8 mouse cellular contexts compared by ENCODE assay signal in genomic region chr11:96910003-96910402, GRCm38 (mm10). TPM values are rescaled to one million over a fixed set of nuclear protein-coding genes. Genes with fewer than 3 reads are reported as not detected.
DNase-seq lines count a peak whose midpoint lies in the region; ATAC-seq and TF ChIP-seq lines count a peak whose summit lies in the region.

No protein-coding gene starts in this region.

- peak; percentile 65 for ATAC-seq in intestine, embryonic 16.5 days
- peak; percentile 79 for ATAC-seq in midbrain, embryonic 13.5 days

- H3K27ac ChIP-seq in testis, adult 2 months (ENCODE audit: control insufficient read depth, insufficient read depth, low read depth, low read length), result no peak overlapping the region
- H3K27ac ChIP-seq in intestine, embryonic 16.5 days (ENCODE audit: low read length), result no peak overlapping the region
- H3K27ac ChIP-seq in midbrain, embryonic 13.5 days, result peak overlapping the region; percentile 40; the same call in 1 of the 2 replicates

- H3K4me2 ChIP-seq in intestine, embryonic 16.5 days (ENCODE audit: low read depth, low read length), result no peak overlapping the region
- H3K4me2 ChIP-seq in midbrain, embryonic 13.5 days (replicated peaks), result no peak overlapping the region

- no peak overlapping the region for H3K4me3 ChIP-seq in testis, adult 2 months (ENCODE audit: control insufficient read depth, low read depth, low read length)
- no peak overlapping the region for H3K4me3 ChIP-seq in intestine, embryonic 16.5 days (ENCODE audit: low read length)
- no peak overlapping the region for H3K4me3 ChIP-seq in midbrain, embryonic 13.5 days (replicated peaks)

- H3K27me3 ChIP-seq in testis, adult 2 months (ENCODE audit: control insufficient read depth, insufficient read depth, low read length), result no peaks in the 10 kb centered on the region
- no peaks in the 10 kb centered on the region for H3K27me3 ChIP-seq in intestine, embryonic 16.5 days (replicated peaks; ENCODE audit: control insufficient read depth, insufficient read depth, low read length)
- H3K27me3 ChIP-seq in midbrain, embryonic 13.5 days, result no peaks in the 10 kb centered on the region

- no peak for DNase-seq in testis, postnatal 14 days (ENCODE audit: low spot score)
- DNase-seq in embryo, embryonic 10.5 days (ENCODE audit: low spot score), result peak; percentile 96
- peak; percentile 81 for DNase-seq in gastrocnemius, postnatal 14 days
- DNase-seq in left cerebral cortex, postnatal 36 days (ENCODE audit: low spot score in 2 of 2), result peak; percentile 76 to 79
- DNase-seq in spleen, adult 18-20 months, result peak; percentile 40 to 61

- 27% methylated on average over 7 of the region's 7 CpGs for WGBS in intestine, embryonic 16.5 days
- 20% methylated on average over 7 of the region's 7 CpGs for WGBS in midbrain, embryonic 13.5 days

- H3K9ac ChIP-seq in intestine, embryonic 16.5 days (ENCODE audit: low read depth, low read length), result no peak overlapping the region
- no peak overlapping the region for H3K9ac ChIP-seq in midbrain, embryonic 13.5 days (replicated peaks)

- H3K4me1 ChIP-seq in testis, adult 2 months (ENCODE audit: control insufficient read depth, insufficient read depth, low read length), result no peaks in the 10 kb centered on the region
- H3K4me1 ChIP-seq in intestine, embryonic 16.5 days (ENCODE audit: control insufficient read depth, insufficient read depth, low read length), result no peaks in the 10 kb centered on the region
- peaks cover 53% of the 10 kb centered on the region for H3K4me1 ChIP-seq in midbrain, embryonic 13.5 days (replicated peaks)

- peaks cover 3% of the 10 kb centered on the region for H3K36me3 ChIP-seq in testis, adult 2 months (ENCODE audit: control insufficient read depth, insufficient read depth, low read length)
- peaks cover 10% of the 10 kb centered on the region; the same call in 1 of the 2 replicates for H3K36me3 ChIP-seq in intestine, embryonic 16.5 days (ENCODE audit: control insufficient read depth, insufficient read depth, low read length)
- peaks cover 42% of the 10 kb centered on the region for H3K36me3 ChIP-seq in midbrain, embryonic 13.5 days

- peak; percentile 59; the same call in 1 of the 2 replicates for TF ChIP-seq CTCF in testis, adult 2 months (IDR thresholded peaks at IDR 0.05; ENCODE audit: control insufficient read depth, insufficient read depth, insufficient replicate concordance, low read depth, low read length)

- no peaks in the 10 kb centered on the region for H3K9me3 ChIP-seq in intestine, embryonic 16.5 days (ENCODE audit: control insufficient read depth, low read length)
- H3K9me3 ChIP-seq in midbrain, embryonic 13.5 days, result no peaks in the 10 kb centered on the region

- TF ChIP-seq POLR2A in testis, adult 2 months (IDR thresholded peaks at IDR 0.05; ENCODE audit: control insufficient read depth, low read depth, low read length), result no peak

- intact Hi-C loops in gastrocnemius, postnatal 14 days (cut with DNase I; ENCODE audit: low total_unique reads), result loop anchor here (5.0 kb wide), 1 partner anchor 117 kb away; the partner anchor contains the start of gene Scrn2
- intact Hi-C loops in left cerebral cortex, postnatal 36 days (cut with DNase I), result no loop called here

RNA-seq across cellular contexts. Expression of gene Cdk5rap3, which starts 6.3 kb away (rescaled TPM):
- polyA plus RNA-seq in testis, adult 2 months (2012; rRNA removed), result 75.0 and 77.8 TPM in 2 replicates
- 10 to 100 TPM; 26.5 to 30.0 TPM for total RNA-seq in gastrocnemius, postnatal 14 days (2021)
- 68.1 and 70.1 TPM in 2 replicates for polyA plus RNA-seq in intestine, embryonic 16.5 days (2015; fragmentation: Nextera tagmentation; extraction: Ambion mirVana)
- 10 to 100 TPM; 30.3 to 31.5 TPM for total RNA-seq in left cerebral cortex, postnatal 36 days (2021)
- 103 and 104 TPM in 2 replicates for polyA plus RNA-seq in midbrain, embryonic 13.5 days (2015; fragmentation: Nextera tagmentation; extraction: Ambion mirVana)

RNA-seq across cellular contexts. Expression of gene Prr15l, which starts 17.9 kb away (rescaled TPM):
- polyA plus RNA-seq in testis, adult 2 months (2012; rRNA removed), result 2.1 and 4.0 TPM in 2 replicates
- not detected for total RNA-seq in gastrocnemius, postnatal 14 days (2021)
- 116 and 121 TPM in 2 replicates for polyA plus RNA-seq in intestine, embryonic 16.5 days (2015; fragmentation: Nextera tagmentation; extraction: Ambion mirVana)
- not detected for total RNA-seq in left cerebral cortex, postnatal 36 days (2021)
- polyA plus RNA-seq in midbrain, embryonic 13.5 days (2015; fragmentation: Nextera tagmentation; extraction: Ambion mirVana), result 0.10 TPM in 1 of 2 replicates, not detected in the other

RNA-seq across cellular contexts. Expression of gene Pnpo, which starts 33.8 kb away (rescaled TPM):
- polyA plus RNA-seq in testis, adult 2 months (2012; rRNA removed), result 3.8 and 5.4 TPM in 2 replicates
- 1 to 10 TPM; 8.5 to 9.5 TPM for total RNA-seq in gastrocnemius, postnatal 14 days (2021)
- 125 and 141 TPM in 2 replicates for polyA plus RNA-seq in intestine, embryonic 16.5 days (2015; fragmentation: Nextera tagmentation; extraction: Ambion mirVana)
- 10 to 100 TPM; 36.1 to 43.1 TPM for total RNA-seq in left cerebral cortex, postnatal 36 days (2021)
- 18.2 and 18.3 TPM in 2 replicates for polyA plus RNA-seq in midbrain, embryonic 13.5 days (2015; fragmentation: Nextera tagmentation; extraction: Ambion mirVana)

Comparison
In these comparisons a context has a peak if more than half of its experiments do, and no peak if none do; other contexts are left out.
1. RNA of gene Prr15l, which starts 17.9 kb away (polyA plus RNA-seq): 116 to 121 TPM in intestine, embryonic 16.5 days; 2.1 to 4.0 TPM in testis, adult 2 months and 0.10 TPM in midbrain, embryonic 13.5 days; every median in the first group is over 10 times any median in the second.